Mouse (Mus musculus): ENCODE data around the gene Gm29427.
"Not testable (repeated sequence)": the region's sequence is repeated elsewhere in the genome, so short reads cannot be mapped to it uniquely, and the experiment has no call there.

Gm29427 gene

DNA sequence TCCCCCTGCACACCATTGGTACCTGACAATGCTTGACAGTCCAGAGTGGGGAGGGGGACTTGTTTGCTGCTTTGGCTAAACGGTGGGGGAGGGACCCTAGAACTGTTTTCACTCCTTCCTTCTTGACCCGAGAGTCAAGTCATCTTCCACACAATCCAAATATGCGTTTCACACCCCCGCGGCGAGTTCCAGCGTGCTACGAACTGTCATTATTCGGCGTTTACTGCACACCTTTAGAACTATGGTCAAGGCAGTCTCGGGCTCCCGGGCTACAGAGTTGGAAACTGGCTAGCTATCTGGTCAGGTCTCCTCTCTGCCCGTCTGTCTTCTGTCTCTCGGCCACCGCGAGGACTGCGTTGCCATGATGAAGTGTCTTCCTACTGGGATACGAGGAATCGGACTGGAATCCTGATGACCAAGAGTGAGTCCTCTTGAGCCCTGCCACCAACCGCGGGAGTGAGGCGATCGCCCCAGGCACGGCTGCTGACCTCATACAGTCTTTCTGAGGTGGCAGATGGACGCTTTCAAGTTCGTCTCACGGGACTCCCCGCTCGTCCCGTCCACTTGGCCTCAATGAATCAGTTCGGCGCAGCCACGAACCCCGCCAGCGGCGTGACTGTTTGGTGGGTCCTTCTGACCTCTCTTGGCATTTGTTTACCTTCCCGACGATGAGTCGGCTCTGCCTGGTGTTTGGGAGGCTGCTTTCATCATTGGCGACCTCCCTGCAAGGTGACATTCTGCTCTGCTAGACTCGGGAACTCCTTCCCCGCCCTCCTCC, 1.1 kb upstream of the Gm29427 start:
- peak; percentile 39 for DNase-seq (ENCODE audit: low read depth, low spot score)
- Histone ChIP-seq H3K27me3 (ENCODE audit: control insufficient read depth, insufficient read depth, low read length, poor library complexity, severe bottlenecking) (no peaks in the 10 kb centered on the region; the same call in 1 of the 2 replicates), H3K36me3 (ENCODE audit: control insufficient read depth, insufficient read depth, low read length, poor library complexity, severe bottlenecking) (no peaks in the 10 kb centered on the region)

- DNase-seq (ENCODE audit: low read depth, low spot score) = no peak
Measured at GRCm38 (mm10) chr1:130716218-130716512, 566 bp upstream of the Gm29427 start.

GRCm38 (mm10) chr1:130714046-130714445, 1.6 kb downstream of the Gm29427 start:
- Histone ChIP-seq H3K27me3 (ENCODE audit: control insufficient read depth, insufficient read depth, low read length, poor library complexity, severe bottlenecking) (no peaks in the 10 kb centered on the region; the same call in 1 of the 2 replicates), H3K36me3 (ENCODE audit: control insufficient read depth, insufficient read depth, low read length, poor library complexity, severe bottlenecking) (peaks cover 3% of the 10 kb centered on the region; the same call in 1 of the 2 replicates)
- DNase-seq (ENCODE audit: low read depth, low spot score) = no peak

More at GRCm38 (mm10) chr1:130716218-130716512, 566 bp upstream of the Gm29427 start:
- H3K27me3 ChIP-seq (ENCODE audit: control insufficient read depth, insufficient read depth, low read length, poor library complexity, severe bottlenecking) = no peaks in the 10 kb centered on the region; the same call in 1 of the 2 replicates
- H3K36me3 ChIP-seq (ENCODE audit: control insufficient read depth, insufficient read depth, low read length, poor library complexity, severe bottlenecking) = no peaks in the 10 kb centered on the region

DNA sequence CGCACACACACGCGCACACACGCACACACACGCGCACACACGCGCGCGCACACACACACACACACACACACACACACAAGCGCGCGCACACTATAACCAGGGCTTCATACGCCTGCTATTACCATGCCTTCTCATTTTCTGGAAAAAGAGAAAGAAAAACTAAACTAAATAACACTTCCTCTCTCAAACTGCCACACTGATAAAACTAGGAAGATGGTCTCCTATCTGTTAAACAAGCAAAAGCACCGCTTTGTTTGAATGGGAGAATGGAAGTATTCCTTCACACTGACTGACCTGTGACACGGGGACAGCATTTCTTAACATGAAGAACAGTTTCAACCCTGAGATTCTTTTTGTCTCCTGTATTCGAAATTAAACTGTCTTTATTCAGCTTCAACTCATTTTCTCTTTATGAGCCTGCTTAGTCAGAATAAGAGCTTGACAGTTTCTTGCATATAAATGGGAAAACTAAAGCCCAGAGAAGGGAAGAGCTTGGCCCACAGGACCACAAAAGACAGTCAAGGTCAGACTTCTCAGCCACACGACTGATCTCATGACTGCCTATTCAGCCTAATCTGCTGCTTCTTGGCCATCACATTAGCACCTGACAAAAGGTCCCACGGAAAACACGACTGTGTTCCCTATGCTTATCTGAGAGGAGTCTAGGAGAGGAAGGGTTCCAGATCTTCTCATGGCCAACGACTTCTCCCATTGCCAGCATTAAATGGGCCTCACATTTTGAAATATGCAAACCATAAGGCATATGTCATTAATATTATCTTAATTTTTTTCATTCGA, 5.1 kb downstream of the Gm29427 start:
- no peak for DNase-seq (ENCODE audit: low read depth, low spot score)
- Histone ChIP-seq H3K36me3 (ENCODE audit: control insufficient read depth, insufficient read depth, low read length, poor library complexity, severe bottlenecking) (peaks cover 12% of the 10 kb centered on the region), H3K27me3 (ENCODE audit: control insufficient read depth, insufficient read depth, low read length, poor library complexity, severe bottlenecking) (no peaks in the 10 kb centered on the region)

DNA sequence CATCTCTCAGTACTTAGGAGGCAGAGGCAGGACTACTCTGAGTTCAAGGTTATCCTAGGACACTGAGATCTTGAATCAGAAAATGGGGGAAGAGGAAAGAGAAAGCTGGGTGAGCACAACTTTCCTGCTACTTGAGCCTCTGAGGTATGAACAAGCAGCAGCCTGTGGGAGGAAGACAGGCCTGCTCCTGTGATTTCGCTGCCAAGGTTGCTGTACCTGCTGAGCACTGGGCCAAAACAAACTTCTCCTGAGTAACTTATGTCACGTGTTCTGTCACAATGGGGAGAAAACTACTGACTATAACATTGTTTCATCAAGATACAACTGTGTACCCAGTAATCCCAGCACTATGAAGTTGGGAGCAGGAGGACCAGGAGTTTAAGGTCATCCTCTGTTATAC, 12.0 kb downstream of the Gm29427 start:
- DNase-seq (ENCODE audit: low read depth, low spot score) = no peak
- Histone ChIP-seq H3K36me3 (ENCODE audit: control insufficient read depth, insufficient read depth, low read length, poor library complexity, severe bottlenecking) (peaks cover 11% of the 10 kb centered on the region), H3K27me3 (ENCODE audit: control insufficient read depth, insufficient read depth, low read length, poor library complexity, severe bottlenecking) (no peaks in the 10 kb centered on the region)

DNA sequence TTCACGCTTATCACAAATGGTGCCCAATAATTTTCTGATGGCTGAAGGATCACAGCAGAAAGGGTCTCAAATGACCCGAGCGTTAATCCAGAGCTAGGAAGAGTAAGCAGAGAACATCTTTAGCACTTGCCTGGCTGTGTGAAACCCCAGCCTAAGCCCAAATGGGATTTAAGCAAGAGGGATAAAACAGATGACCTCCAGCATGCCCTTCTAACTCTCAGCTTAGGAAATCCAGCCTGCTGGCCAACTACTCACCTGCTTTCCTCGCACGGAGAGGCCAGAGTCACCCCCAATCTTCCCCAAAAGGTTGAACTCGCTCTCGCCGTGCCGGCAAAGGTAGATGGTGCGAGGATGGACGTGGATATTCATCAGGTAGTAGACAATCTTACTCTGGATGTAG, 13.6 kb downstream of the Gm29427 start:
- Histone ChIP-seq H3K36me3 (ENCODE audit: control insufficient read depth, insufficient read depth, low read length, poor library complexity, severe bottlenecking) (peaks cover 13% of the 10 kb centered on the region), H3K27me3 (ENCODE audit: control insufficient read depth, insufficient read depth, low read length, poor library complexity, severe bottlenecking) (no peaks in the 10 kb centered on the region)
- no peak for DNase-seq (ENCODE audit: low read depth, low spot score)

DNA sequence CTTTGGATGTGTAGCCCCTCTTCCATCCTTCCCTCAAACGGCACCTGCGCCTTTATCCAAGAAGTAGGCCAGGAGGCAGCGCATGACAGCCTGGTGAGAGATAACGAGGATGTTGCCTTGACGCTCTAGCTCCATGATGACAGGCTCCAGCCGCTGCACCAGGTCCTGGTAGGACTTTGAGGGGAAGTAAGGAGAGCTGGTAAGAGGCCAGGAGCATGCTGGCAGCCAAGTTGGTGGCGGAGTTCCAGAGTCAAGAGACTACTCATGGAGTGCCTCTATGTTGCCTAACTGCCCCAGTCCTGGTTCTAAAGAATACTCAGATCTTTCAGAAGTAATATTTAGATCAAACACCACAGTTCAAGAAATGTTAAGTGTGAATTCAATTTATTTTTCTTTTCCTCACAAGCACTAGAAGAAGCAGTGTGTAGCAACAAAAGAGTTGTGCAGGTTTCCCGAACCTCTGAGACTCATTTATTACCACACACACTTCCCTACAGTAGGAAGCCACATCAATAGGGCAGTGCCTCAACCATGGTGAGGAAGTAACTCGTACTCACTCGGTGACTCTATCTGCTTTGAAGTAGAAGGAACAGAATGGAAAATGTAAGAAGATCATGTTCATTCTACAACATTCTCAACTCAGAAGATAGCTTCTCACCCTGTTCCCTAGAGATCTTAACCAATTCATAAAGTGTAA, 15.5 kb downstream of the Gm29427 start:
- Histone ChIP-seq H3K27me3 (ENCODE audit: control insufficient read depth, insufficient read depth, low read length, poor library complexity, severe bottlenecking) (no peaks in the 10 kb centered on the region), H3K36me3 (ENCODE audit: control insufficient read depth, insufficient read depth, low read length, poor library complexity, severe bottlenecking) (peaks cover 7% of the 10 kb centered on the region; the same call in 1 of the 2 replicates)
- DNase-seq (ENCODE audit: low read depth, low spot score) = no peak

DNA sequence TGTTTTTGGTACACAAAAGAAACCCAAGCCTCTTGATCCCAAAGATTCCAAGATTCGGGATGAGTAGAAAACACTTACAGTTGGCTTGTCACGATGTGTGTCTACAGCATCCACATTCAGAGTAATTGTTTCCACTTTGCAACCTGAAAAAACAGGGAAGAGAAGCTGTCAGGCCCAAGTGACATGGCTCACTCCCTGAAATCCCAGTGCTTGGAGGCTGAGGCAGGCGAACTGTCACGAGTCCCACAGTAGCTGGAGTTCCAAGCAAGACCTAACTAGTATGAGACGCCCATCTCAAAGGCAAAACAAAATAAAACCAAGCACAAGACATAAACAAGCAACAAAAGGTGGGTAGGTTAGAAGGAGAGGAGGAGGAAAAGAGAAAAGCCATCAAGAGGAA, 17.0 kb downstream of the Gm29427 start:
- DNase-seq (ENCODE audit: low read depth, low spot score) = no peak
- peaks cover 7% of the 10 kb centered on the region; the same call in 1 of the 2 replicates for H3K36me3 ChIP-seq (ENCODE audit: control insufficient read depth, insufficient read depth, low read length, poor library complexity, severe bottlenecking)
- no peaks in the 10 kb centered on the region for H3K27me3 ChIP-seq (ENCODE audit: control insufficient read depth, insufficient read depth, low read length, poor library complexity, severe bottlenecking)

- H3K36me3 ChIP-seq (ENCODE audit: control insufficient read depth, insufficient read depth, low read length, poor library complexity, severe bottlenecking) = no peaks in the 10 kb centered on the region
- H3K27me3 ChIP-seq (ENCODE audit: control insufficient read depth, insufficient read depth, low read length, poor library complexity, severe bottlenecking) = no peaks in the 10 kb centered on the region
Measured at GRCm38 (mm10) chr1:130683905-130684304, 31.7 kb downstream of the Gm29427 start.

DNA sequence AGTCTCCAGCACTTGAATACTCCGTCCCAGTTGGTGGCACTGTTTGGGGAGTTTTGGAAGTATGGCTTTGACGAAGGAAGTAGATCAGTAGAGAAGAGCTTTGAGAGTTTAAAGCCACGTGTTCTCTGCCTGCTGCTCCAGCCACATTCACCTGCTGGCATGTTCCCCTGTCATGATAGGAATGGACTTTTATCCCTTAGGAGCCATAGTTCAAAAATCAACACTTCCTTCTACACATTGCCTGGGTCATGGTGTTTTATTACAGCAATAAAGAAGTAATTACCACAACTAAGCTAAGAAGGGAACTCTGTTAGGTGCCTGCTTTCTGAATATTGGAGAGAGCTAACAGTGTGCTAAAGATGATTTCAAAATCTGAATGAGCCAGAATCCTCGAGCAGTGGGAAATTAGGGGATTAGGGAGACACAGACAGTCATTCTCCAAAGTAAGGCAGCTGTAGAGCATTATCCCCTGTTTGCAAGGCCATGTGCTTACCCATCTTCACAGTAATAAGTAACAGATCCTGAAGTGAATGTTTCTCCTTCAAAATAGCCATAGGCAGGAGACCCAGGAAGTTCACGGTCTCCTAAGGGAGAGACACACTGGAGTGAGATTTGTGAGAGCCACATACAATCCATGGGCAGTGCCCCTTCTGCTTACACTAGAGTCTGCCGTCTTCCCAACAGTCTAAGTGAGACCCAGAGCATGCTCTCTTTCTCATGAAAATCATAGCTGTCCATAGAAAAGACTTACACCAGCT, 33.8 kb downstream of the Gm29427 start:
- Histone ChIP-seq H3K36me3 (ENCODE audit: control insufficient read depth, insufficient read depth, low read length, poor library complexity, severe bottlenecking) (no peaks in the 10 kb centered on the region), H3K27me3 (ENCODE audit: control insufficient read depth, insufficient read depth, low read length, poor library complexity, severe bottlenecking) (no peaks in the 10 kb centered on the region)
- DNase-seq (ENCODE audit: low read depth, low spot score) = no peak

More at GRCm38 (mm10) chr1:130683905-130684304, 31.7 kb downstream of the Gm29427 start:
- DNase-seq (ENCODE audit: low read depth, low spot score) = no peak

GRCm38 (mm10) chr1:130681075-130681474, 34.5 kb downstream of the Gm29427 start:
- Histone ChIP-seq H3K36me3 (ENCODE audit: control insufficient read depth, insufficient read depth, low read length, poor library complexity, severe bottlenecking) (no peaks in the 10 kb centered on the region), H3K27me3 (ENCODE audit: control insufficient read depth, insufficient read depth, low read length, poor library complexity, severe bottlenecking) (no peaks in the 10 kb centered on the region)
- DNase-seq (ENCODE audit: low read depth, low spot score) = no peak

DNA sequence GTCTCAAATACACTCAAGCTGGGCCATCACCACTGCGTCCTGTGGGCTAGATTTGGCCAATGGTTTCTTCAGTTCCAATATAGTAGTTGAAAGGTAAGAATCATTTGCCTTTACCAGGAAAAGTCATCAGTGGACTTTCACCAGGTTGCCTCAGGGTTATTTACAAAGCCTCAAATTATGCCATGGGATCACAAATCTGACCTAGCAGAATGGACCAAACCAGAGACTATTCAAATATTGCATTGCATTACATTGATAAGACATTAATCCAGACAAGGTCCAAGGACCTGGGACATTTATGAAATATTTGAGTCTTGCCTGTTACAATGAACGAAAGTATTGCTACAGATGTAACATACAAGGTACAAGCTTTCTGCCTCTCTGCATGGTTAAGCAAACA, 37.0 kb downstream of the Gm29427 start:
- Histone ChIP-seq H3K36me3 (ENCODE audit: control insufficient read depth, insufficient read depth, low read length, poor library complexity, severe bottlenecking) (no peaks in the 10 kb centered on the region), H3K27me3 (ENCODE audit: control insufficient read depth, insufficient read depth, low read length, poor library complexity, severe bottlenecking) (no peaks in the 10 kb centered on the region)
- no peak for DNase-seq (ENCODE audit: low read depth, low spot score)

- not testable (repeated sequence) for H3K27me3 ChIP-seq (ENCODE audit: control insufficient read depth, insufficient read depth, low read length, poor library complexity, severe bottlenecking); H3K36me3 ChIP-seq (ENCODE audit: control insufficient read depth, insufficient read depth, low read length, poor library complexity, severe bottlenecking); DNase-seq (ENCODE audit: low read depth, low spot score)
Measured at GRCm38 (mm10) chr1:130663576-130663975, 52.0 kb downstream of the Gm29427 start.

- no peak for DNase-seq (ENCODE audit: low read depth, low spot score)
- Histone ChIP-seq H3K27me3 (ENCODE audit: control insufficient read depth, insufficient read depth, low read length, poor library complexity, severe bottlenecking) (no peaks in the 10 kb centered on the region), H3K36me3 (ENCODE audit: control insufficient read depth, insufficient read depth, low read length, poor library complexity, severe bottlenecking) (no peaks in the 10 kb centered on the region)
Measured at GRCm38 (mm10) chr1:130661454-130661853, 54.1 kb downstream of the Gm29427 start, which contains the start of gene C4bp. TSS of gene C4bp (minus strand) at chr1:130661632.

Data from splenic B cell, adult 2 months (primary cell).